Mouse (Mus musculus) hindbrain, embryonic 11.5 days (tissue): Measurements from ENCODE around the gene Mapk1. TPM values are rescaled to one million over a fixed set of nuclear protein-coding genes. Genes with fewer than 3 reads are reported as not detected.

Experiments used
- ATAC-seq: fragments of 200-750 bp; cut with Nextera tagmentation; 2 replicates; pipeline ENCODE4 v1.8.0; 2017; ENCODE audit warnings: mild to moderate bottlenecking, moderate TSS enrichment, moderate library complexity; ENCODE audit not compliant: low FRiP score
- DNase-seq: peaks from one replicate; pipeline ENCODE4 v3.0.0-alpha.2; 2015; ENCODE audit warnings: low spot score
- H3K27ac ChIP-seq: fragments of 300-500 bp; sonication (generic); 2 replicates; pipeline ENCODE4 v1.5.1; 2014; ENCODE audit warnings: mild to moderate bottlenecking, low read depth, low read length
- H3K27me3 ChIP-seq: fragments of 300-500 bp; sonication (generic); 2 replicates; pipeline ENCODE4 v1.6.1; 2014; ENCODE audit warnings: mild to moderate bottlenecking, low read length, moderate library complexity, mixed read lengths; ENCODE audit not compliant: control insufficient read depth, insufficient read depth
- H3K36me3 ChIP-seq: fragments of 300-500 bp; sonication (generic); 2 replicates; pipeline ENCODE4 v1.6.1; 2014; ENCODE audit warnings: mild to moderate bottlenecking, low read length, moderate library complexity, mixed read lengths; ENCODE audit not compliant: control insufficient read depth, insufficient read depth
- H3K4me1 ChIP-seq: fragments of 300-500 bp; sonication (generic); replicated peaks from 2 replicates; pipeline ENCODE4 v1.6.1; 2014; ENCODE audit warnings: low read length, mixed read lengths; ENCODE audit not compliant: control insufficient read depth, insufficient read depth
- H3K4me2 ChIP-seq: fragments of 300-500 bp; sonication (generic); replicated peaks from 2 replicates; pipeline ENCODE4 v1.6.1; 2014; ENCODE audit warnings: mild to moderate bottlenecking, low read depth, low read length
- H3K4me3 ChIP-seq: fragments of 300-500 bp; sonication (generic); 2 replicates; pipeline ENCODE4 v1.5.1; 2014; ENCODE audit warnings: low read depth, low read length
- H3K9ac ChIP-seq: fragments of 300-500 bp; sonication (generic); 2 replicates; pipeline ENCODE4 v1.6.1; 2014; ENCODE audit warnings: low read depth, low read length
- H3K9me3 ChIP-seq: fragments of 300-500 bp; sonication (generic); 2 replicates; pipeline ENCODE4 v1.6.1; 2016; ENCODE audit warnings: low read length; ENCODE audit not compliant: control insufficient read depth
- WGBS: fragments of 180-500 bp; shearing (Covaris S2); extraction: QIAGEN DNeasy Blood & Tissue Kit; methylation state at CpG from one replicate; pipeline ENCODE4 v1.1.7; 2014; 5-methylcytosine and 5-hydroxymethylcytosine counted together
- polyA plus RNA-seq: library from polyadenylated mRNA; unstranded; fragments of >200 nt; fragmentation: Nextera tagmentation; extraction: Ambion mirVana; gene quantifications from 2 replicates; pipeline ENCODE4 v1.2.1, GENCODE M21; 2014

Gene Mapk1
- polyA plus RNA-seq, 1 experiment from 2014 or later = 199 TPM

GRCm38 (mm10) chr16:17082121-17082792, 99.1 kb downstream of the Mapk1 start:
- H3K4me3 ChIP-seq = no peak overlapping the region
- no peak for DNase-seq
- 86% methylated on average over 6 of the region's 6 CpGs for WGBS
- no peak for ATAC-seq
- H3K27me3 ChIP-seq = no peaks in the 10 kb centered on the region
- no peak overlapping the region for H3K27ac ChIP-seq
- H3K36me3 ChIP-seq = peaks cover 5% of the 10 kb centered on the region; the same call in 1 of the 2 replicates
- no peaks in the 10 kb centered on the region for H3K4me1 ChIP-seq
- no peak overlapping the region for H3K4me2 ChIP-seq
- H3K9ac ChIP-seq = no peak overlapping the region
- H3K9me3 ChIP-seq = no peaks in the 10 kb centered on the region

- ATAC-seq = no peak
- Histone ChIP-seq H3K4me3 (no peak overlapping the region), H3K4me2 (no peak overlapping the region), H3K27me3 (no peaks in the 10 kb centered on the region), H3K9ac (no peak overlapping the region), H3K9me3 (no peaks in the 10 kb centered on the region), H3K4me1 (no peaks in the 10 kb centered on the region), H3K27ac (no peak overlapping the region), H3K36me3 (0 out of 2 replicates have a peak, but pooled peaks cover 6% of the 10 kb centered on the region)
- no peak for DNase-seq
- 93% methylated on average over 4 of the region's 4 CpGs for WGBS
Measured at GRCm38 (mm10) chr16:17085636-17086035, 102.5 kb downstream of the Mapk1 start.

GRCm38 (mm10) chr16:17086241-17086640, 103.1 kb downstream of the Mapk1 start:
- Histone ChIP-seq H3K4me3 (no peak overlapping the region), H3K27ac (no peak overlapping the region), H3K27me3 (no peaks in the 10 kb centered on the region), H3K9ac (no peak overlapping the region), H3K4me2 (no peak overlapping the region), H3K4me1 (no peaks in the 10 kb centered on the region), H3K36me3 (peaks cover 8% of the 10 kb centered on the region; the same call in 1 of the 2 replicates), H3K9me3 (no peaks in the 10 kb centered on the region)
- ATAC-seq = no peak
- no peak for DNase-seq
- WGBS = 89% methylated on average over 3 of the region's 3 CpGs

GRCm38 (mm10) chr16:17086669-17087193, 103.5 kb downstream of the Mapk1 start:
- H3K27ac ChIP-seq = no peak overlapping the region
- WGBS = 79% methylated on average over 13 of the region's 13 CpGs
- no peaks in the 10 kb centered on the region for H3K9me3 ChIP-seq
- H3K4me1 ChIP-seq = no peaks in the 10 kb centered on the region
- no peak overlapping the region for H3K4me2 ChIP-seq
- peaks cover 8% of the 10 kb centered on the region; the same call in 1 of the 2 replicates for H3K36me3 ChIP-seq
- ATAC-seq (no peak), DNase-seq (no peak)
- no peaks in the 10 kb centered on the region for H3K27me3 ChIP-seq
- H3K4me3 ChIP-seq = no peak overlapping the region
- H3K9ac ChIP-seq = no peak overlapping the region

GRCm38 (mm10) chr16:17088346-17088745, 105.2 kb downstream of the Mapk1 start:
- DNase-seq = no peak
- no peaks in the 10 kb centered on the region for H3K27me3 ChIP-seq
- H3K4me1 ChIP-seq = no peaks in the 10 kb centered on the region
- no peaks in the 10 kb centered on the region for H3K9me3 ChIP-seq
- H3K27ac ChIP-seq = no peak overlapping the region
- 81% methylated on average over 3 of the region's 3 CpGs for WGBS
- no peak overlapping the region for H3K4me2 ChIP-seq
- peaks cover 14% of the 10 kb centered on the region; the same call in 1 of the 2 replicates for H3K36me3 ChIP-seq
- no peak for ATAC-seq
- no peak overlapping the region for H3K9ac ChIP-seq
- H3K4me3 ChIP-seq = no peak overlapping the region

GRCm38 (mm10) chr16:17096938-17097337, 113.8 kb downstream of the Mapk1 start:
- H3K4me1 ChIP-seq = no peaks in the 10 kb centered on the region
- H3K9ac ChIP-seq = no peak overlapping the region
- 98% methylated on average over 3 of the region's 3 CpGs for WGBS
- H3K4me2 ChIP-seq = no peak overlapping the region
- H3K36me3 ChIP-seq = peaks cover 23% of the 10 kb centered on the region
- H3K27me3 ChIP-seq = no peaks in the 10 kb centered on the region
- no peak for DNase-seq
- no peak for ATAC-seq
- H3K9me3 ChIP-seq = no peaks in the 10 kb centered on the region
- no peak overlapping the region for H3K4me3 ChIP-seq
- H3K27ac ChIP-seq = no peak overlapping the region

Other genes with a start within 250 kb of the Mapk1 start
- gene Spag6l, start 153.9 kb upstream of the Mapk1 start, polyA plus RNA-seq = 7.0 and 7.2 TPM in 2 replicates
- gene Igll1, start 119.4 kb upstream of the Mapk1 start, polyA plus RNA-seq = not detected in 2 replicates
- 56.9 and 57.9 TPM in 2 replicates for gene Top3b, start 112.6 kb upstream of the Mapk1 start, polyA plus RNA-seq
- 1.1 and 2.2 TPM in 2 replicates for gene Vpreb1, start 112.5 kb upstream of the Mapk1 start, polyA plus RNA-seq
- gene Ppm1f, start 86.9 kb upstream of the Mapk1 start, polyA plus RNA-seq = 10.9 and 17.6 TPM in 2 replicates
- 91.6 and 108 TPM in 2 replicates for gene Ypel1, start 86.3 kb downstream of the Mapk1 start, polyA plus RNA-seq
- 149 and 154 TPM in 2 replicates for gene Ppil2, start 127.9 kb downstream of the Mapk1 start, polyA plus RNA-seq
- 98.3 and 107 TPM in 2 replicates for gene 2610318N02Rik, start 141.8 kb downstream of the Mapk1 start, polyA plus RNA-seq
- 67.1 and 70.9 TPM in 2 replicates for gene Sdf2l1, start 149.0 kb downstream of the Mapk1 start, polyA plus RNA-seq
- gene Ydjc, start 161.2 kb downstream of the Mapk1 start, polyA plus RNA-seq = 11.4 and 11.9 TPM in 2 replicates
- 0.31 and 1.0 TPM in 2 replicates for gene Ccdc116, start 163.8 kb downstream of the Mapk1 start, polyA plus RNA-seq
- gene Ube2l3, start 219.3 kb downstream of the Mapk1 start, polyA plus RNA-seq = 415 and 422 TPM in 2 replicates
- gene Rimbp3, start 225.2 kb downstream of the Mapk1 start, polyA plus RNA-seq = 0.78 and 1.0 TPM in 2 replicates